Mouse (Mus musculus) forebrain, embryonic 10.5 days (tissue): ENCODE measurements at regions not wholly inside any gene's neighbourhood (a gene's known extent, or its start where the extent isn't known, plus 50 kb on each side); places are given as distances from the start of the nearest gene placed in this dataset.

Experiments
- DNase-seq: peaks from one replicate; pipeline ENCODE4 v3.0.0-alpha.2; 2017; ENCODE audit warnings: low spot score; ENCODE audit errors: extremely low spot score
- H3K27ac ChIP-seq: fragments of 300-500 bp; sonication (generic); 2 replicates; pipeline ENCODE4 v1.5.1; 2016; ENCODE audit warnings: mild to moderate bottlenecking
- H3K27me3 ChIP-seq: fragments of 300-500 bp; sonication (generic); 2 replicates; pipeline ENCODE4 v1.6.1; 2016; ENCODE audit warnings: mild to moderate bottlenecking; ENCODE audit not compliant: poor library complexity, severe bottlenecking
- H3K36me3 ChIP-seq: fragments of 300-500 bp; sonication (generic); replicated peaks from 2 replicates; pipeline ENCODE4 v1.6.1; 2016; ENCODE audit warnings: mild to moderate bottlenecking, moderate library complexity
- H3K4me1 ChIP-seq: fragments of 300-500 bp; sonication (generic); 2 replicates; pipeline ENCODE4 v1.6.1; 2016
- H3K4me3 ChIP-seq: fragments of 300-500 bp; sonication (generic); 2 replicates; pipeline ENCODE4 v1.5.1; 2016; ENCODE audit warnings: mild to moderate bottlenecking, moderate library complexity
- H3K9me3 ChIP-seq: fragments of 300-500 bp; sonication (generic); 2 replicates; pipeline ENCODE4 v1.6.1; 2016; ENCODE audit warnings: mild to moderate bottlenecking, moderate library complexity
- WGBS: fragments of 180-500 bp; shearing (Covaris S2); methylation state at CpG from one replicate; pipeline ENCODE4 v1.1.7; 2016; 5-methylcytosine and 5-hydroxymethylcytosine counted together

- no peak for DNase-seq
- Histone ChIP-seq H3K27me3 (no peaks in the 10 kb centered on the region), H3K4me3 (no peak overlapping the region), H3K36me3 (no peaks in the 10 kb centered on the region), H3K27ac (no peak overlapping the region), H3K4me1 (no peaks in the 10 kb centered on the region), H3K9me3 (no peaks in the 10 kb centered on the region)
- 80% methylated on average over 2 of the region's 2 CpGs for WGBS
Measured at GRCm38 (mm10) chr13:101127808-101128207, 294.6 kb upstream of the Slc30a5 start.

- Histone ChIP-seq H3K4me1 (no peaks in the 10 kb centered on the region), H3K9me3 (no peaks in the 10 kb centered on the region), H3K27me3 (no peaks in the 10 kb centered on the region), H3K4me3 (no peak overlapping the region), H3K36me3 (no peaks in the 10 kb centered on the region), H3K27ac (no peak overlapping the region)
- WGBS, result 87% methylated on average over 3 of the region's 3 CpGs
- DNase-seq, result no peak
Measured at GRCm38 (mm10) chr13:101127262-101127661, 294.0 kb upstream of the Slc30a5 start.

GRCm38 (mm10) chr13:101117311-101117710 lies 284.1 kb upstream of the Slc30a5 start:
- no peaks in the 10 kb centered on the region for H3K4me1 ChIP-seq
- no peaks in the 10 kb centered on the region for H3K36me3 ChIP-seq
- H3K27ac ChIP-seq, result no peak overlapping the region
- WGBS, result 83% methylated on average over 2 of the region's 2 CpGs
- H3K9me3 ChIP-seq, result no peaks in the 10 kb centered on the region
- no peaks in the 10 kb centered on the region for H3K27me3 ChIP-seq
- no peak overlapping the region for H3K4me3 ChIP-seq
- no peak for DNase-seq

GRCm38 (mm10) chr13:101115296-101115695 lies 282.1 kb upstream of the Slc30a5 start:
- Histone ChIP-seq H3K36me3 (no peaks in the 10 kb centered on the region), H3K27ac (no peak overlapping the region), H3K9me3 (no peaks in the 10 kb centered on the region), H3K27me3 (no peaks in the 10 kb centered on the region), H3K4me3 (no peak overlapping the region), H3K4me1 (no peaks in the 10 kb centered on the region)
- WGBS, result 81% methylated on average over 5 of the region's 5 CpGs
- no peak for DNase-seq

DNA sequence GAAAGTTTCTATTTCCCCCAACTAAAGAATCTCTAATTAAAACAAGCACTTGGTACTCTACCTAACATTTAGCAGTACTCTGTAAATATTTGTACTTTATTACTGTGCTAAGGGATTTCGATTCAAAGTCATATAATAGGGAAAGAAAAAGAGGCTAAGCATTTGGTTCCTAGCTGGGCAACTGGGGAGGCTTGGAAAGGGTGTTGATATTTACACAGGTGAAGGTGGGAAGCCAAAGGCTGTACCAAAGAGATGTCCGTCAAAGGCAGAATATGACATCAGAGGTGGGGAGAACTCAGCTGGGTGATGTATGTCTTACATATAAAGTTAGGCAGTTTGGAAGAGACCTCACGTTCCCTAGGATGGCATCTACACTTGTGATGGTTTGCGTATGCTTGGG lies 278.9 kb upstream of the Slc30a5 start:
- 93% methylated on average over 4 of the region's 4 CpGs for WGBS

GRCm38 (mm10) chr13:101111773-101112172 lies 278.5 kb upstream of the Slc30a5 start:
- Histone ChIP-seq H3K27ac (no peak overlapping the region), H3K36me3 (no peaks in the 10 kb centered on the region), H3K27me3 (no peaks in the 10 kb centered on the region), H3K9me3 (no peaks in the 10 kb centered on the region), H3K4me1 (no peaks in the 10 kb centered on the region), H3K4me3 (no peak overlapping the region)
- DNase-seq, result no peak
- WGBS, result 88% methylated on average over 2 of the region's 2 CpGs

More for the DNA sequence above, 278.9 kb upstream of the Slc30a5 start:
- no peak overlapping the region for H3K27ac ChIP-seq
- H3K4me3 ChIP-seq, result no peak overlapping the region
- no peak for DNase-seq
- H3K9me3 ChIP-seq, result no peaks in the 10 kb centered on the region
- no peaks in the 10 kb centered on the region for H3K27me3 ChIP-seq
- H3K36me3 ChIP-seq, result no peaks in the 10 kb centered on the region
- no peaks in the 10 kb centered on the region for H3K4me1 ChIP-seq

- 65% methylated on average over 3 of the region's 3 CpGs for WGBS
- no peak for DNase-seq
Measured at GRCm38 (mm10) chr13:101100621-101101020, 267.4 kb upstream of the Slc30a5 start.

GRCm38 (mm10) chr13:101096856-101097255 lies 263.6 kb upstream of the Slc30a5 start:
- WGBS, result 91% methylated on average over 1 of the region's 1 CpGs

More at GRCm38 (mm10) chr13:101100621-101101020, 267.4 kb upstream of the Slc30a5 start:
- Histone ChIP-seq H3K27me3 (no peaks in the 10 kb centered on the region), H3K4me1 (no peaks in the 10 kb centered on the region), H3K27ac (no peak overlapping the region), H3K9me3 (no peaks in the 10 kb centered on the region), H3K4me3 (no peak overlapping the region), H3K36me3 (no peaks in the 10 kb centered on the region)

GRCm38 (mm10) chr13:101096221-101096620 lies 263.0 kb upstream of the Slc30a5 start:
- H3K4me3 ChIP-seq, result no peak overlapping the region
- H3K27ac ChIP-seq, result no peak overlapping the region
- no peak for DNase-seq
- WGBS, result 87% methylated on average over 6 of the region's 6 CpGs
- no peaks in the 10 kb centered on the region for H3K4me1 ChIP-seq
- H3K27me3 ChIP-seq, result no peaks in the 10 kb centered on the region
- no peaks in the 10 kb centered on the region for H3K9me3 ChIP-seq
- H3K36me3 ChIP-seq, result no peaks in the 10 kb centered on the region

More at GRCm38 (mm10) chr13:101096856-101097255, 263.6 kb upstream of the Slc30a5 start:
- H3K4me3 ChIP-seq, result no peak overlapping the region
- no peaks in the 10 kb centered on the region for H3K9me3 ChIP-seq
- no peaks in the 10 kb centered on the region for H3K36me3 ChIP-seq
- DNase-seq, result no peak
- no peaks in the 10 kb centered on the region for H3K27me3 ChIP-seq
- H3K4me1 ChIP-seq, result no peaks in the 10 kb centered on the region
- H3K27ac ChIP-seq, result no peak overlapping the region

DNA sequence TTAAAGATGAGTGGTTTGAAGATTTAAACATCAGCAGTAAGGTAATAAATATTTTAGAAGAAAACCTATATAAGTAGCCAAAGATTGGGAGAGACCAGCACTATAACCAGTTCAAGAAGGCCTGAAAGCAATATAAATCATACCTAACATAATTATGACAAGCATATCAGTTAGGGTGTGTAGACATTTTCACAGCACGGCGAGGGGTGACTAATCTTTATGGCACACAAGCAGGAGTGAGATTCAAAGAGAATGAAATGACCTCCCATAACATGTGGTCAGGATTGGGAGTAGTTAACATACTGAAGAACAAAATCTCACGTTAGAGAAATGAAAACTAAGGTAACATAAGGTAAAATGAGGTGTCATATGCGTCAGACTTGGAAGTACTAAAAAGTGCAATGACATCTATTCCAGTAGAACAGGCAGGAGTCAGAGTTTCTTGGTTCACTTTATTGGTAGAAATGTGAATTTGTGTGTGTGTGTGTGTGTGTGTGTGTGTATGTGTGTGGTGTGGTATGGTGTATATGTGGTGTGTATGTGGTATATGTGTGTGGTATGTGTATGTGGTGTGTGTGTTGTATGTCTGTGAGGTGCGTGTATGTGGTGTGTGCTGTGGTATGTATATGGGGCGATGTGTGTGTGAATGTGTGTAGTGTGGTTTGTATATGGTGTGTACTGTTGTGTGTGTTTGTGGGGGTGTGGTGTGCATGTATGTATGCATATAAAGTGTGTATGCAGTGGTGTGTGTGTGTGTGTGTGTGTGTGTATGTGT lies 262.0 kb upstream of the Slc30a5 start:
- 87% methylated on average over 6 of the region's 6 CpGs for WGBS
- DNase-seq, result no peak
- Histone ChIP-seq H3K9me3 (no peaks in the 10 kb centered on the region), H3K27ac (no peak overlapping the region), H3K36me3 (no peaks in the 10 kb centered on the region), H3K4me3 (no peak overlapping the region), H3K4me1 (no peaks in the 10 kb centered on the region), H3K27me3 (no peaks in the 10 kb centered on the region)

DNA sequence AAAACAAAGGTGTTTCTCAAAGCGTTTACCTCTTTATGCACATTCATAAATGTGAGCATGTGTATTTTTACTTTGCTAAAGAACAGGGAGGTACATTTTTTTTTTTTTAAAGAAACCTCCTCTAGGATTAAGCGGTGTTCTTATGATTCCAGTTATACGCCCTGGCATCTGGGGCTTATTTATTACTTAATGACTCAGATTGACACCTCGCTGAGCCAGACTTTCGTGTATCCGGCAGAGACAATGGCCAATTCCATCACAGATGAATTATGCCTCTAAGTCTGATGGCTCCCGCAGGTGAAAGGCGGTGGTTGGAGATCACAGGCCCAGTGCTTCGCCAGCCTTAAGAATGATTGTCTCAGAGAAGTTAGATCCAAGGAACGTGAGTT lies 259.5 kb upstream of the Slc30a5 start:
- no peak overlapping the region for H3K27ac ChIP-seq
- no peaks in the 10 kb centered on the region for H3K9me3 ChIP-seq
- H3K36me3 ChIP-seq, result no peaks in the 10 kb centered on the region
- no peak for DNase-seq
- H3K4me1 ChIP-seq, result no peaks in the 10 kb centered on the region
- no peaks in the 10 kb centered on the region for H3K27me3 ChIP-seq
- 95% methylated on average over 10 of the region's 10 CpGs for WGBS
- H3K4me3 ChIP-seq, result no peak overlapping the region

DNA sequence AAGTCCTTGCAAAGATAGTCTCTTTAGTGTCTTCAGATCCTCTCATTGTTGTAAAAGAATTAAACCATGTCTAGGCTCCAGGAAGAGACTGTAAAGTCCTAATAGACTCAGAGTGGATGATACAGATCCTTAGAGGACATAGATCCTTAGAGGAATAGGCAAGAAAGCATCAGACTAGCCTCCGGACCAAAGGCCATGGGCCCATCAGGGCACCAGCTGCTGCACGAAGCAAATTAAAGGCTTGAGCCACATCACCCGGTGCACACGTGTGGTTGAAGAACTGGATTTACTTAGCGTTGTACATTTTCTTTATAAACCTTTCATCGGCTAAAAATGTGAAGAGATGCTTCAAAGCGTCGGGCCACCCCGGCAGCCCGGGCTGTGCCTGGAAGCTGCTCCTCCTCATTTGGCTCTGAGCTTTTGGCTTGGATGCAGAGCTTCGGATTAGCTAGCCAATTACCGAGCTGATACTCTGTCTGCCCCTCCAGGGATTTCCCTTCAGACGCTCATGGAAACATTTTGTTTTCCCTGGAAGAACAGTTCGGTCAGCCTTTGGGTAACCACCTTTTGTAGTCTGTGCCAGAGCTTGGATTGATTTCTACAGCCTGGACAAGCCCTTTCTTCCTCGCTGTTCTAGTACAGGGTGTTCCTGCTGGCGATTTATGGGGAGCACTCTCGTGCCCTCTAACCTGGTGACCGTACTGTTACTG lies 259.0 kb upstream of the Slc30a5 start:
- H3K27ac ChIP-seq, result no peak overlapping the region
- 82% methylated on average over 18 of the region's 18 CpGs for WGBS
- no peaks in the 10 kb centered on the region for H3K27me3 ChIP-seq
- no peaks in the 10 kb centered on the region for H3K9me3 ChIP-seq
- DNase-seq, result no peak
- no peak overlapping the region for H3K4me3 ChIP-seq
- H3K36me3 ChIP-seq, result no peaks in the 10 kb centered on the region
- H3K4me1 ChIP-seq, result no peaks in the 10 kb centered on the region

- Histone ChIP-seq H3K4me1 (no peaks in the 10 kb centered on the region), H3K27ac (no peak overlapping the region), H3K9me3 (no peaks in the 10 kb centered on the region), H3K27me3 (no peaks in the 10 kb centered on the region), H3K4me3 (no peak overlapping the region), H3K36me3 (no peaks in the 10 kb centered on the region)
- DNase-seq, result no peak
Measured at GRCm38 (mm10) chr13:101085182-101085581, 252.0 kb upstream of the Slc30a5 start.
